Mouse (Mus musculus): ENCODE data around the gene Tmem243. TPM values are rescaled to one million over a fixed set of nuclear protein-coding genes. Genes with fewer than 3 reads are reported as not detected.

Tmem243 gene
- 1 to 10 TPM; 6.6 to 6.7 TPM for total RNA-seq (2021)
- long read RNA-seq, experiment 1, full-length matches to known transcripts = 25 of 29 reads
- long read RNA-seq, experiment 1, partial matches to known transcripts = 1 of 29 reads
- long read RNA-seq, experiment 1, other reads (novel, unspliced or antisense) = 3 of 29 reads
- long read RNA-seq, experiment 2, full-length matches to known transcripts = 23 of 25 reads
- long read RNA-seq, experiment 2, partial matches to known transcripts = 0 of 25 reads
- long read RNA-seq, experiment 2, other reads (novel, unspliced or antisense) = 2 of 25 reads

GRCm38 (mm10) chr5:9100207-9100848 lies at the start of gene Tmem243:
Gene Tmem243, plus strand, starts transcription at chr5:9100668.
- DNase-seq = peak; percentile 90

GRCm38 (mm10) chr5:9056020-9056660 lies 44.3 kb upstream of the Tmem243 start:
- DNase-seq = no peak

GRCm38 (mm10) chr5:9057277-9057879 lies 43.1 kb upstream of the Tmem243 start:
- DNase-seq = no peak

GRCm38 (mm10) chr5:9059303-9060023 lies 41.0 kb upstream of the Tmem243 start:
- DNase-seq = no peak

- no peak for DNase-seq
These were observed 40.2 kb upstream of the Tmem243 start for GRCm38 (mm10) chr5:9060228-9060627.

- DNase-seq = no peak
These were observed 36.3 kb upstream of the Tmem243 start for GRCm38 (mm10) chr5:9064217-9064616.

- peak; percentile 26 for DNase-seq
These were observed 31.6 kb upstream of the Tmem243 start for GRCm38 (mm10) chr5:9068886-9069285.

GRCm38 (mm10) chr5:9069599-9070209 lies 30.8 kb upstream of the Tmem243 start:
- no peak for DNase-seq

- DNase-seq = no peak
These were observed 29.1 kb upstream of the Tmem243 start for GRCm38 (mm10) chr5:9071360-9071759.

GRCm38 (mm10) chr5:9073177-9073854 lies 27.2 kb upstream of the Tmem243 start:
- DNase-seq = no peak

GRCm38 (mm10) chr5:9079773-9080501 lies 20.5 kb upstream of the Tmem243 start:
- no peak for DNase-seq

- no peak for DNase-seq
These were observed 13.3 kb upstream of the Tmem243 start for GRCm38 (mm10) chr5:9086924-9087719.

- no peak for DNase-seq
These were observed 9.9 kb upstream of the Tmem243 start for GRCm38 (mm10) chr5:9090493-9091106.

- DNase-seq = no peak
These were observed 7.8 kb upstream of the Tmem243 start for GRCm38 (mm10) chr5:9092716-9093115.

GRCm38 (mm10) chr5:9093490-9093889 lies 7.0 kb upstream of the Tmem243 start:
- no peak for DNase-seq

- peak; percentile 44 for DNase-seq
These were observed 657 bp downstream of the Tmem243 start for GRCm38 (mm10) chr5:9100849-9101801.

- no peak for DNase-seq
These were observed 2.2 kb downstream of the Tmem243 start for GRCm38 (mm10) chr5:9102696-9103095.

- no peak for DNase-seq
These were observed 3.5 kb downstream of the Tmem243 start for GRCm38 (mm10) chr5:9103958-9104357.
